25 mouse cellular contexts compared by ENCODE assay signal in the genomic region with DNA sequence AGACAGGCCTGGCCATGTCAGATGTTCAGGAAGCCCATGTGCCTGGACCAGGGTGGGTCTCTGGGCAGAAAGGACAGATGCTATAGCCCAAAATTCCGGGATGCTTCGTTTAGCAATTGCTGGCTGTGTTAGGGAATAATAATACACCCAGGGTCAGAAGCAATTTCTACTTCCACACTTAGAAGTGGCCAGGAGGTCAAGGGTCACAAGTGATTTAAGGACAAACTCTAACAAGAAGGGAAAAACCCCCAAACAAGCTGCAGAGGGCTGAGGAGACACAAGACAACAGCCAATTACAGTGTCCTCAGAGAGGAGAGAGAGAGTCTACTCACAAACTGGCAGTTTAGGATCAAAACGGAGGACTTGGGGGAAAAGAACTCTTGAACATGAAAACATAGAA. TPM values are rescaled to one million over a fixed set of nuclear protein-coding genes. Genes with fewer than 3 reads are reported as not detected.
DNase-seq lines count a peak whose midpoint lies in the region; ATAC-seq lines count a peak whose summit lies in the region.
"Had no signal": no experiment of that assay in that cellular context is flagged by ENCODE, and none has a peak within 500 bp of the region (broad histone marks: within the 10 kb centered on the region; RNA-seq: fewer than 3 reads in every experiment).

No protein-coding gene starts in this region.

- DNase-seq in embryo, embryonic 10.5 days (ENCODE audit: low spot score) = peak; percentile 9
- no peak for DNase-seq in embryo, embryonic 9.5 days (ENCODE audit: extremely low spot score)
- DNase-seq in kidney, adult 18-20 months = no peak
- peak; percentile 3 for DNase-seq in retina, postnatal 1 day
- no peak for DNase-seq in retina, embryonic 14.5 days (ENCODE audit: low spot score)
- no peak for DNase-seq in left cerebral cortex, adult 9 months (ENCODE audit: low spot score in 2 of 2)
- DNase-seq: adrenal gland, adult 8-10 months; cerebellum, adult 2 months; heart, postnatal 10 days; layer of hippocampus, adult 9-11 months; liver; lung, adult 2 months; lung, postnatal 14 days; thymus, adult 2 months; thymus, postnatal 36 days had no signal

- H3K4me3 ChIP-seq in kidney, embryonic 15.5 days (replicated peaks) = no peak overlapping the region
- H3K4me3 ChIP-seq: hindbrain, embryonic 15.5 days; myocyte; neural tube, embryonic 12.5 days had no signal

- H3K4me2 ChIP-seq in kidney, embryonic 15.5 days = 0 out of 2 replicates have a peak overlapping the region, but pooled peaks have one; percentile 91
- H3K4me2 ChIP-seq: hindbrain, embryonic 15.5 days had no signal

- no peak overlapping the region for H3K9ac ChIP-seq in kidney, embryonic 15.5 days
- H3K9ac ChIP-seq: forebrain, embryonic 15.5 days; heart, embryonic 13.5 days; hindbrain, embryonic 15.5 days; liver, embryonic 14.5 days; neural tube, embryonic 12.5 days had no signal

- H3K27ac ChIP-seq in kidney, embryonic 15.5 days = no peak overlapping the region
- H3K27ac ChIP-seq: forebrain, embryonic 15.5 days; heart, embryonic 13.5 days; hindbrain, embryonic 15.5 days; liver, embryonic 14.5 days; midbrain, embryonic 10.5 days; neural tube, embryonic 12.5 days had no signal

- WGBS in kidney, embryonic 15.5 days = 58% methylated on average over 3 of the region's 3 CpGs

- ATAC-seq in kidney, embryonic 15.5 days (replicated peaks; ENCODE audit: low FRiP score) = no peak
- ATAC-seq: forebrain, embryonic 15.5 days; inflammation-experienced regulatory T-cells, adult 6 months had no signal

- no peaks in the 10 kb centered on the region for H3K27me3 ChIP-seq in kidney, embryonic 15.5 days
- H3K27me3 ChIP-seq: forebrain, embryonic 15.5 days had no signal

- H3K9me3 ChIP-seq in kidney, embryonic 15.5 days (replicated peaks) = no peaks in the 10 kb centered on the region
- H3K9me3 ChIP-seq: forebrain, embryonic 15.5 days; heart, embryonic 13.5 days; hindbrain, embryonic 15.5 days; midbrain, embryonic 10.5 days; neural tube, embryonic 12.5 days had no signal

- H3K36me3 ChIP-seq in kidney, embryonic 15.5 days = peaks cover 17% of the 10 kb centered on the region; the same call in 1 of the 2 replicates
- H3K36me3 ChIP-seq: forebrain, embryonic 15.5 days; G1E; heart, embryonic 13.5 days; hindbrain, embryonic 15.5 days had no signal

- H3K4me1 ChIP-seq in kidney, embryonic 15.5 days = peaks cover 50% of the 10 kb centered on the region

RNA-seq across cellular contexts. Expression of gene Evc, which starts 1.6 kb away (rescaled TPM):
- 21.9 and 24.4 TPM in 2 replicates for polyA plus RNA-seq in kidney, embryonic 15.5 days (2015; fragmentation: Nextera tagmentation; extraction: Ambion mirVana)
- polyA plus RNA-seq: G1E; inflammation-experienced regulatory T-cells, adult 6 months had no signal

RNA-seq across cellular contexts. Expression of gene Evc2, which starts 3.2 kb away (rescaled TPM):
- polyA plus RNA-seq in kidney, embryonic 15.5 days (2015; fragmentation: Nextera tagmentation; extraction: Ambion mirVana) = 22.5 and 22.8 TPM in 2 replicates
- polyA plus RNA-seq: G1E; inflammation-experienced regulatory T-cells, adult 6 months had no signal

Comparison
In these comparisons a context has a peak if more than half of its experiments do, and no peak if none do; other contexts are left out.
1. DNase-seq: peak in embryo, embryonic 10.5 days (single experiment) and retina, postnatal 1 day (single experiment); none in embryo, embryonic 9.5 days (single experiment), kidney, adult 18-20 months (single experiment), retina, embryonic 14.5 days (single experiment) and left cerebral cortex, adult 9 months (0 of 2).